Mouse (Mus musculus): ENCODE data around the gene Prdm11.

The Prdm11 gene

GRCm38 (mm10) chr2:93045818-93046508 is at the start of gene Prdm11:
TSS of gene Prdm11 (minus strand) at chr2:93046167.
- DNase-seq (ENCODE audit: low read depth, low spot score), result no peak

- no peak for DNase-seq (ENCODE audit: low read depth, low spot score)
These were observed 46.4 kb upstream of the Prdm11 start for GRCm38 (mm10) chr2:93092347-93092746.

GRCm38 (mm10) chr2:93091679-93092078 is 45.7 kb upstream of the Prdm11 start:
- DNase-seq (ENCODE audit: low read depth, low spot score), result no peak

GRCm38 (mm10) chr2:93089379-93090089 is 43.6 kb upstream of the Prdm11 start:
- DNase-seq (ENCODE audit: low read depth, low spot score), result no peak

- DNase-seq (ENCODE audit: low read depth, low spot score), result no peak
These were observed 42.0 kb upstream of the Prdm11 start for GRCm38 (mm10) chr2:93088006-93088405.

GRCm38 (mm10) chr2:93085291-93086027 is 39.5 kb upstream of the Prdm11 start:
- no peak for DNase-seq (ENCODE audit: low read depth, low spot score)

GRCm38 (mm10) chr2:93084481-93084880 is 38.5 kb upstream of the Prdm11 start:
- no peak for DNase-seq (ENCODE audit: low read depth, low spot score)

GRCm38 (mm10) chr2:93083317-93083716 is 37.4 kb upstream of the Prdm11 start:
- DNase-seq (ENCODE audit: low read depth, low spot score), result no peak

- no peak for DNase-seq (ENCODE audit: low read depth, low spot score)
These were observed 36.9 kb upstream of the Prdm11 start for GRCm38 (mm10) chr2:93082846-93083245.

GRCm38 (mm10) chr2:93080871-93081608 is 35.1 kb upstream of the Prdm11 start:
- DNase-seq (ENCODE audit: low read depth, low spot score), result no peak

GRCm38 (mm10) chr2:93079394-93079793 is 33.4 kb upstream of the Prdm11 start:
- DNase-seq (ENCODE audit: low read depth, low spot score), result no peak

GRCm38 (mm10) chr2:93076578-93076955 is 30.6 kb upstream of the Prdm11 start:
- no peak for DNase-seq (ENCODE audit: low read depth, low spot score)

GRCm38 (mm10) chr2:93075738-93076577 is 30.0 kb upstream of the Prdm11 start:
- no peak for DNase-seq (ENCODE audit: low read depth, low spot score)

- DNase-seq (ENCODE audit: low read depth, low spot score), result no peak
These were observed 25.7 kb upstream of the Prdm11 start for GRCm38 (mm10) chr2:93071656-93072055.

- DNase-seq (ENCODE audit: low read depth, low spot score), result no peak
These were observed 23.0 kb upstream of the Prdm11 start for GRCm38 (mm10) chr2:93068942-93069341.

GRCm38 (mm10) chr2:93063347-93063746 is 17.4 kb upstream of the Prdm11 start:
- no peak for DNase-seq (ENCODE audit: low read depth, low spot score)

- DNase-seq (ENCODE audit: low read depth, low spot score), result no peak
These were observed 5.9 kb upstream of the Prdm11 start for GRCm38 (mm10) chr2:93051873-93052272.

- no peak for DNase-seq (ENCODE audit: low read depth, low spot score)
These were observed 2.8 kb upstream of the Prdm11 start for GRCm38 (mm10) chr2:93048601-93049323.

GRCm38 (mm10) chr2:93047491-93048050 is 1.6 kb upstream of the Prdm11 start:
- no peak for DNase-seq (ENCODE audit: low read depth, low spot score)

- no peak for DNase-seq (ENCODE audit: low read depth, low spot score)
These were observed 1.1 kb upstream of the Prdm11 start for GRCm38 (mm10) chr2:93047036-93047435.

All from brain, embryonic 18.5 days (tissue).